Mouse (Mus musculus): ENCODE measurements around the gene Akap17b. TPM values are rescaled to one million over a fixed set of nuclear protein-coding genes. Genes with fewer than 3 reads are reported as not detected.
"Not testable (repeated sequence)": the region's sequence is repeated elsewhere in the genome, so short reads cannot be mapped to it uniquely, and the experiment has no call there.

The Akap17b gene
- 1 to 10 TPM in 1 of 2 experiments, under 1 TPM in 1; 0.89 to 1.1 TPM for polyA plus RNA-seq (2017; shearing (Covaris generic))

DNA sequence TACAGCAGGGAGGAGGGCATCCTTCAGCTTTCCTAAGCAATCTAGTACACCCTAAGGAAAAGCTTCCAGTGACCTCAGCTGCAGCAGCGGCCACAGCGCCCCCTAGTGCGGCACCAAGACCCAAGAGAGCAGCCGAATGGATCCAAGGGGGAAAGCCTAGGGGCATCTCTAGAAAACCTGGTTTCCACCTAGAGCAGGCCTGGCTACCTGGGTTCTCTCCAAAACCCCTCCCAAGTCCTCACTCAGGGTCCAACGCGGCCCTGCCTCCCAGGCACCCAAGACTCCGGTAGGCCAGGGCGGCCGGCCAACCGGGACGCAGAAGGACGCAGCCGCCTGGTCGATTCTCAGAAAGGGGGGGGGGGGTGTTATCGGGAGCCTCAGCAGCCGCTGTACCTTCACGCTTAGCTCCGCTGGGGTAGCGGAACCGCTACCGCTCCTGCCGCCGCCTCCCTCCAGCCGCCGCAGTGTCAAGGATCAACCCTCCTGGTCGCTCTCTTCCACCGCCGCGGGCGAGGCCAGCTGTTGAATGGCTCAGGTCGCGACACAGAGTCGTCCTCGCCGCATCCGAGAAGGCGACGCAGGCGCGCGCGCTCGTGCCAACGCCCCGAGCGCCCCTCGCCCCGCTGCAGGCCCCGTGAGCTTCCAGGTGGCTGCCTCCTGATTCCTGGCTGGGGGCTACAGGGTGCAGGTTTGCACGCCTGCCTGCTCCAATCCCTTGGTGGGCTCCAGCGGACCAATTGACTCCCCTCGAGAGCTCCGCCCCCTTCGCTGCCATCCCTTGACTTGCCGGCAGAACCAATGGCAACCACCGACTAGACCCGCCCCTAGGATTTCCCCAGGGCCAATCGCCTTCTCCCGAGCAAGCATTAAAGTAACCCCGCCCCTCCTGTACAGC, at the start of gene Akap17b:
Gene Akap17b (minus strand): TSS at position 739 of the 895 bp plus-strand sequence.
- ATAC-seq: peak; percentile 98

DNA sequence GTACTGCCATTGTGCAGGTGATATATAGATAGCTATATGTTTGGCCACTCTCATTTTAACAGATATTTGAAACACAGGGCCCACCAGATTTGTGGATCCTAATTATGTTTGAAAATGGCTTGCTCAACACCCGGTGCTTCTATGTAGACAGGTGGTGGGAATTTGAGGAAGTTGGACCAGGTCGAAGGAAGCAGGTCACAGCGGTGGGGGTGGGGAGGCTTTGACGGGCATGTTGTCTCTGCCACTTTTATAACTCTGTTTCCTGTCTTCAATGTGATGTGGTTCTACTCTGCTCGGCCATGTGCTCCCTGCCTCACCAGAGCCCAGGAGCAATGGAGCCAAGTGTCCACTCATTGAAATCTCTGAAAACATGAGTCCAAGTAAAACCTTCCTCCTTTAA, 46.2 kb upstream of the Akap17b start:
- no peak for ATAC-seq

DNA sequence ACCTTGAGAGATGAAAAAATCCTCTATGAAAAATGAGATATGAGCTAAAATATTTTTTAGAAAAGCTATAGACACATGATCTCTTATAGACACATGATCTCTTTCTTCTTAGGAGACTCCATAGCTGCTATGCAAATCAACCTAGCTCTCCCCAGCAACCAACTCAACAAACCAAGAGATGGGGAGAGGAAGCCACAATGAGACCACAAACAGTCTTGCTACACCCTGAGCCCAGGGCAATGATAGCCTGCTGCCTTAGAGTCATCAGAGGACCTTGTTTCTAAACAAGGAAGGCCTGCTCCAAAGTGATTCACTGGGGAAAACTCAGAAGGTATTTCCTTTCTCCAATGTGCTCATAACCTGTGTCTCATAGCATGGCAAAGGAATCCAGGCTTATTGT, 44.5 kb upstream of the Akap17b start:
- no peak for ATAC-seq

DNA sequence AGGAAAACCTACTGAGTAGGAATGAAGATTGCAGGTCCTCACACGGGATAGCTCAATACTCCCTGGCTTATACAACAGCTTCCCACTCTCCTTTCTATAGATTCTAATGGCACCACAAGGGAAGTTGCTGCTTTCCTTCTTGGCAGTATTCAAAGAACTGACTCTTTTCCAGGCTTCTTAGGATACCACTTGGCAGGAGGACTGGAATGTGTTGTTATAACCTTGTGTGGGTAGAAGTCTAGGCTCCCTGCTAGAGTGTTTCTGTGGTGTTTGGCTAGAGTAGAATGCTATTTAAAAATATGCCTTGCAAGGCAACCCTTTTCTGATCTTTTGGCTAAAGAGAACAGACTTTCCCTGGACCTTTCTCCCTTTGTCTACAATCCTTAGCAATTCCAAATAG, 31.6 kb upstream of the Akap17b start:
- ATAC-seq: no peak

DNA sequence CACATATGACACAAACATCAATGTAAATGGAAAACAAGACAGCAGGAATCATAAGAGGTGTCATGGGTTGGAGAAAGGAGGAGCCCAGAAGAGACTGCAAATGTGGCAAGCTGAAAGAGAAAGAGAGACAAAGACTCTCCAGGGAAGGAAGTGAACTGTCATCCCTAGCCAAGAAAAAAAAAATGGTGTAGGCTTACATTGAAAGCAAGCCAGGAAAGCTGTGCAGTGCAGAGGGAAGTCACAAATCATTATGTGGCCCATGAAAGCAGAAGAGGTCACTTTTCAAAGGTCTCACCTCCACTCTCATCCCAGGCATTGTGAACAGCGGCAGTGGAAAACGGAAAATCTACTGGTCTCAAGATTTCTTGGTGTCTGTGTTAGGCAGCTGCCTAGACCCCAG, 27.5 kb upstream of the Akap17b start:
- ATAC-seq: no peak

DNA sequence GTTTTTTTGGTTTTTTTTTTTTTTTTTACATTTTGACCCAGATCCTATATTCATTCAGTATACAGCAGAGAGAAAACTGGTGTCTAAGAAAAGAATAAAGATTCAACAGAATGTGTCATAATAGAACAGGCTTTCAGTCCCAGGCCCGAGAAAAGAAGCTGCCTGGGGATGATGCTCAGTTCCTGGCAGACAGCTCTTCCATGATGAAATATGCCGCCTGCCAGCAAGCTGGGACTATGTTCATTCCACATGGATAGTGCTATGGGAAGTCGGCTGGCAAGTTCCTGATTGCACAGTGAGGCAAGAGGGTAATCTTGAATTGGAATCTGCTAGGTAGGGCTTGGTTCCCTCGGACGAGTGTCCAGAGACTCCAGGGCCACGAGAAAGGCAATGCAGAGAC, 5.1 kb downstream of the Akap17b start:
- ATAC-seq: no peak

DNA sequence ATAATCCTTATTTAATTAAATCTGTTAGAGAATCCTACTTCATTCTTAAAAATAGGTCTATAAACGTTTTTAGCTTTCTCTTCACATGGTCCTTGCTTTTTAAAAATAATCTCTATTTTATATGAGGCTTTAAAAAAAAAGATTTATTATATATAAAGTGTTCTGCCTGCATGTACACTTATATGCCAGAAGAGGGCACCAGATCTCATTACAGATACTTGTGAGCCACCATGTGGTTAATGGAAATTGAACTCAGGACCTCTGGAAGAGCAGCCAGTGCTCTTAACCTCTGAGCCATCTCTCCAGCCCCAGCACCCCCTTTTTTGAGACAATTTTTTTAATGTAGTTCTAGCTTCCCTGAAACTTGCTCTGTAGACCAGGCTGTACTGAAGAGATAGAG, 14.4 kb downstream of the Akap17b start:
- ATAC-seq: peak; percentile 63

DNA sequence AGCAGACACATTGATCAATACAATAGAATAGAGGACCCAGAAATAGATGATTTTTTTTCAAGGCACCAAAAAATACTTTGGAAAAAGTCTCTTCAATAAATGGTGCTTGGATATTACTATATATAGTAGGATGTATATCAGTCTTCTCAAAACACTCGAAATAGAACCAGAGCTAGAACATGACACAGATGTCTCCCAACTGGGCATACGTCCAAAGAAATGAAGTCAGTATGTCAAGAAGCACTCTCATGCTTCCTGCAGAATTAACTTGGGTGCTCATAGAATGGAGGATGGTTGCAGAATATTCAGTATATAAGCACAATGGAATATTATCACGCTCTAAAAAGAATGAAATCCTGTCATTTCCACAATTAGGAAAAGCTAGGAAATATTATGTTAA, 17.1 kb downstream of the Akap17b start:
- ATAC-seq: no peak

DNA sequence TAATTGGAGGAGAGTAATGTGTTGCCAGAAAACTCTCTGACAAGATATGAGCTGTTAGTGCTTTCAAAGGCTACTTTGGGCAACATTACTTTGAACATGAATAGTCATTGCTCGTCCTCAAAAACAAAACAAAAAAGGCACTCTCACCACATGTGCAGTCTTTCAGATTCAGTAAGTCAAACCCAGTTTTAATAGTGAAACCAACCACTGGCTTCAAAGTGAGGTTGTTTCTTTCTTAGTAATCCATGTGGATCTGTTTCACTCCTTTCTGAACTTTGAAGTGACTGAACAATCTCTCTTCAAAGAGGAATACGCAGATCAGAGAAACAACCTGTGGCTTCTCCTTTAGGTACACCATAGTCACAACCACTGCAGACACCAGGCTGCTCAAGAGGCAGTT, 36.1 kb downstream of the Akap17b start:
- peak; percentile 39 for ATAC-seq

DNA sequence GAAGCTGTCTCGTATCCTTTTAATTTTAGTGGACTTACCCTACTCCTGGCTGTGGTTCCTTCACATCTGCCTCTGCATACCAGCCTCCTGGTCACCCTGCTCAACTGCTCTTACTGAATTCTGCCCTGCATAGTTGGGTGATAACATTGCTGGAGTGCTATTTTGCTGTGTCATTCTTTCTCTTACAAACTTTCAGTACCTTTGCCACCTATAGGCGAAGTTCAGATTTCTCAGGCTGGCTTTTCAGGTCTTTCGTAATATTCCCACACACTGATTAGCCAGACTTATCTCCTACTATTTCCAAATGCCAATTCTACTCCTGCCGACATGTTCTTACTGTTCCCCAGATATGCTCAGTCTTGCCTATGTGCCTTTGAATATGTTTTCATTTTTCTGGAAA, 41.2 kb downstream of the Akap17b start:
- ATAC-seq: no peak

DNA sequence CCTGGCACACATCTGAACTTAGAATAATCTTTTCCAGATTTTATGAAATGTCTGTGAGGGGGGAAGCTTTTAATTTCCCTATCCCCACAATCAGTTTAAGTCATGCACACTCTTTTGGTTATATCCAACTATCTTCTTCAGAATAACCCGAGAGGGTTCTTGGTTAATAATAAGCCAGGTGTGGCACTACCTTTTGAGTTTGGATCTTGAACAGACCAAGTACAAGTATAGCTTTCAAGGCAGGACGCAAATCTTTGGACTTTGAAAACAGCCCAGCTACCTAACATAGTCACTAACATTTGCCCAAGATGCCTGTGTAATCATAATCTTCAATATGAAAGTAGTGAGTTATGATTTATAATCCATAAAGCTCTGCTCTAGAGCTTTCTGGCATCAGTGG, 42.3 kb downstream of the Akap17b start:
- no peak for ATAC-seq

DNA sequence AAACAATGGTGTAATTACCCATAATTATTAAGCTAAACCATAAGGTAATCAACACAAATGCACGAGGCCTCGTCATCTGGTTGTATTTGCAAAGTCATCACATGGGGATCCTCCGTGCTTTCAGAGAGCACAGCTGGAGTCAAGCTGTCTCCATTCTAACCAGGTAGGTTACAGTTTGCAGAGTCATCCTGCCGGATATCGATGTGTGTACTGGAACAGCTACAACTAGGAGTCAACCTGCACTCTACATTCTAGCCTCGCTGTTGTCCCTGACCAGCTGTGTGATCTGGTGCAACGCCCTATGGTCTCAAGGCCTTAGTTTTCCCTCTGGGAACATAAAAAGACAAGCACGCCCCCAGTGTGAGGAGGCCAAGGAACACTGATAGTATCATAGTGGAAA, 45.1 kb downstream of the Akap17b start:
- ATAC-seq: no peak

DNA sequence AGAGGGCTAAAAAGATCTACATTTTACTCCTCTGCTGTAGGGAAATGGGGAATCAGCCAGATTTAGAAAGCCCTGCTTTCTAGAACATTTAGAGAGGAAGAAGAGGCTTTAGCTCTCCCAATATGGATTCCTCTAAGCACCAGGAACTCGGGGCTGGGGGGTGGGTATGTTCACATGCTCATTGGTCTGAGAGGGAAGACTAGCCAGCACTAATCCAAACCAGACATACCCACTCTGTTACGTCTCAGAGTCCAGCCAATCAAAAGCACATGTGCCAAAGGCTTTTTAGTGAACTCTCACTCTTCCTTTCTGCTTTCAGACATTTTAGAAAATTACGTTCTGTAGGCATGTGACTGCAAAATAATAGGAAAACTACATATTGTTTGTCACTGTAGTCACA, 45.5 kb downstream of the Akap17b start:
- ATAC-seq: no peak

DNA sequence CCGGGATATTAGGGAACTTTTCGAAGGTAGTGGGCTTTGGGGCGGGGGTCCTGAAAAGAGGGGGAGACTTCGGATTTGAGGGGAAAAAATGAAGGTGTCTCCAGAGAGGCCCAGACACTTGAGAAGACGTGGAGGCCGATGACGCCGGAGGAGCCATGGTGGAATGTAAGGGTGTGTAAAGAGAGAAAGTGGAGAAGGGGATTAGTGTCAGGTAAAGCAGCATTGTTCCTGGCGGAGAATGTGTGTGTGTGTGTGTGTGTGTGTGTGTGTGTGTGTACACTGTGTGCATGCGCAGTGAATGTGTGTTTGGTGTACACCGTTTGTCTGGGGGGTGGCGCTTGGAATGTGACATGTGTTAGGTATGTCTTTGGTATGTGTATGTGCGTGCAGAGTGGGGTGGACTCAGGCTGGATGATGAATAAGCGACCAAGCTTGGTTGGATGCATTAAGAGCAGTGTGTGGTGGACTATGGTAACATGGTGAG, 46.3 kb downstream of the Akap17b start:
- ATAC-seq: peak; percentile 7

DNA sequence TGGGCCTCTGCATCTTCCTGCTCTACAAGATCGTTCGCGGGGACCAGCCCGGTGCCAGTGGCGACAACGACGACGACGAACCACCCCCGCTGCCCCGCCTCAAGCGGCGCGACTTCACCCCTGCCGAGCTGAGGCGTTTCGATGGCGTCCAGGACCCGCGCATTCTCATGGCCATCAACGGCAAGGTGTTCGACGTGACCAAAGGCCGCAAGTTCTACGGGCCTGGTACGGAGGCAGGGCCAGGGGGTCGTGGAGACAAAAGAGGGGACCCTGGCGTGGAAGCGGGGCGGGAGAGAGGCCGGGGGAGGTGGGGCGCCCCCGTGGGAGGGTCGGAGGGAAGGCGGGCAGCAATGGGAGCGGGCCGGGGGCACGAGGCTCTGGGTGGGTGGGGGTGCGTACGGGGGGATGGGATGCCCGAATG, 46.8 kb downstream of the Akap17b start:
- peak; percentile 42 for ATAC-seq

DNA sequence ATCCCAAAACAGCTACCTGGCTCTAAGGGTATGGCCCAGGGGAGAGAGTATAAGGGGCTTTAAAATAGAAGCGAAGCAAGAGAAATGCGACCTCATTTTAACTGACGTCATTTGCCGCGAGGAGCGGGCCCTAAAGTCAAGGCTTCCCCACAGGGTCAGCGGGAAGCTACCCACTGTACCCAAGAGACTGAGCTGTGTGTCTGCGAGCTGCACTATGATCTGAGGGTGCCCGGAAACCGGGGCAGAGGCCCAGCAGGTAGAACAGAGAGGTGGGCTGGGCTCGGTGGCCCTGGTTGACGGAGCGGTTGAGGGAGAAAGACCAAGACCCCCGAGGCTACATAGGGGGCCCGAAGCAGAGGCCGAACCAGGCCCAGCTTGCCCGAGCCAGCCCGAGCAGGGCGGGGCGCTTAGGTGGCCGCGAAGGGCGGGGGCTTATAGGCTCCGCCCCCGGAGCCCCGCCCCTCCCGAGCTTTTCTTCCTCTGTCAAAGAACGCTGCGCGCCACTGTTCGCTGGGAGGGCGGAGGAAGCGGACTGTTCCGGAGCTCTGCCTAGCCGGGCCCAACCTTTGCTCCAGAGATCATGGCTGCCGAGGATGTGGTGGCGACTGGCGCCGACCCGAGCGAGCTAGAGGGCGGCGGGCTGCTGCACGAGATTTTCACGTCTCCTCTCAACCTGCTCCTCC, 47.3 kb downstream of the Akap17b start, which contains the start of gene Pgrmc1:
Gene Pgrmc1 (plus strand): TSS at position 500 of the 683 bp plus-strand sequence.
- peak; percentile 91 for ATAC-seq

DNA sequence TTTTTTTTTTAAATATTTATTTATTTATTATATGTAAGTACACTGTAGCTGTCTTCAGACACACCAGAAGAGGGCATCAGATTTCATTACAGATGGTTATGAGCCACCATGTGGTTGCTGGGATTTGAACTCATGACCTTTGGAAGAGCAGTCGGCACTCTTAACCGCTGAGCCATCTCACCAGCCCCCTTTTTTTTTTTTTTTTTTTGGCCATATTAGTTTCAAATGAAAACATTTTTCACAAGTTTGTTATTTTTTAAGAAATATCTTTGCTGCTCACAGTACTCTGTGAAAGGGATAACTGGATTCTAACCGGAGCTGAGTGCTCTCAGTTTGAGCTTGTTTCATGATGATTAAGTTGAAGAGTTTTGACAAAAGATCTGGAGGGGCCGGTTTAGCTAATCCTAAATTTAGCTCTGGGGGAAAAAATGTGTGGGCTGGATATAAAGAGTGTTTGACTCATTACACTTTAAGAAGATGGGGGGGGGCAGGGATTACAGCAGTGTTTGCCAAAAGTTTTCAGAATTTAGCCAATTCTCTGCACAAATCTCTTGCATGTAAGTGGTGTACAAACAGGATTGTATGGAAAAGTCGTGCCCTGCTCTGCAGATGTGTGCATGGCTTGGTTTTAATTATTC, 48.6 kb downstream of the Akap17b start:
- not testable (repeated sequence) for ATAC-seq

DNA sequence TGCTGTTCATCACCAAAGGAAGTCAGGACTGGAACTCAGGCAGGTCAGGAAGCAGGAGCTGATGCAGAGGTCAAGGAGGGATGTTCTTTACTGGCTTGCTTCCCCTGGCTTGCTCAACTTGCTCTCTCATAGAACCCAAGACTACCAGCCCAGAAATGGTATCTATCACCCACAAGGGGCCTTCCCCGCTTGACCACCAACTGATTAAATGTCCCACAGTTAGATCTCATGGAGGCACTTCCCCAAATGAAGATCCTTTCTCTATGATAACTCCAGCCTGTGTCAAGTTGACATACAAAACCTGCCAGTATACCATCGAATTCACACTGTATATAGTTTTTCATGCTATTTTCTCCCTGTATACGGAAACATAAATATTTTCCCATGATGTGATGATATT, 49.9 kb downstream of the Akap17b start:
- no peak for ATAC-seq

DNA sequence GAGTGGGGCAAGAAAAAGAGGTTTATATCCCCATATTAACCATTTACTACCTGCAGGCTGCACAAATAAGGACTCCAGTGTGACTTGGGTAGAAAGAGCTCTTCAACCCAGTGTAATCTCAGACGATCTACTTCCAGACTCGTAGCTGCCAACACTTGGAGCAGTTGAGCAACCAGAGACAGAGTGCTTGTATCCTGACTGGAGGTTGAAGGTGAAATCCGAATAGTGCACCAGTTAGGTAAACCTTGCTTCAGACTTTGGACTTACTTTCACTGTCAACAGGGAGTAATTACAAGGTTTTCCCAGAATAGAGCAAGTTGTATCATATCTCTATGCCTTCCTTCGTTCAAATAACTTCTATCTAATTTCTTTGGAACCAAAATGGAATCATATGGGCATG, 53.7 kb downstream of the Akap17b start:
- no peak for ATAC-seq

DNA sequence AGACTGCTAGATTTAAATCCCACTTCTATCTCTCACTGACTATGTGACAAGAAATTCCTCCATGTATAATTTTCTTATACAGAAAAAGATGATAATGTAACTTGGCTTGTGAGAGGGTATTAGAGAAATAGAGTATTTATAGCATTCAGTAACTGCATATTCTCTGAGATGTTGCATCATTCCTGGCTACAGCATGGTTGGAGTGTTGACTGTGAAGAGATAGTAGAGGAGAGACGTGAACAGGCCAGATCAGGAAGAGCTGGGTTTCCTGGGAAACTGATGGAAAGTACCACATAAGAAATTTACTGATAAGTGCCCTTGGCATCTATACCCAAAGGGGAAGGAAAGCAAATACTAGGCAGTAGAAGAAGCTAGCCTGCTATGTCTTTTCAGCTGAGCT, 54.1 kb downstream of the Akap17b start:
- no peak for ATAC-seq

DNA sequence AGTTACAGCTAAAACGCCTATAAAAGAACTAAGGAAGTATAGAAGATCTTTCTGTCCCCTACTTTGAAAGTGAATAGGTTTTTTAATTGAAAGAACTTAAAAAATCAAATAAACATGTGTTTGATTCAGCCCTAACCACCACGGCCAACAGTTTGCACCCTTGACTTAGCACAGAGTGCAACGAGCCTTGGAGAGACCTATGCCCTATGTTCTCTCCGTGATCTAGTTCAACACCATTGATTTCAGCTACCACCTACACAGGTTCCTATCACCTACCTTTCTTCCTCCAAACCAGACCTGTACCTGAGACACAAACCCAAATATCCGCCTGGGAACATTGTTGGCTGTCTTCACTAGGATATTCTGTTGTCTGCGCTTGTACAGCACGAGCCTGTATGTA, 54.9 kb downstream of the Akap17b start:
- no peak for ATAC-seq

DNA sequence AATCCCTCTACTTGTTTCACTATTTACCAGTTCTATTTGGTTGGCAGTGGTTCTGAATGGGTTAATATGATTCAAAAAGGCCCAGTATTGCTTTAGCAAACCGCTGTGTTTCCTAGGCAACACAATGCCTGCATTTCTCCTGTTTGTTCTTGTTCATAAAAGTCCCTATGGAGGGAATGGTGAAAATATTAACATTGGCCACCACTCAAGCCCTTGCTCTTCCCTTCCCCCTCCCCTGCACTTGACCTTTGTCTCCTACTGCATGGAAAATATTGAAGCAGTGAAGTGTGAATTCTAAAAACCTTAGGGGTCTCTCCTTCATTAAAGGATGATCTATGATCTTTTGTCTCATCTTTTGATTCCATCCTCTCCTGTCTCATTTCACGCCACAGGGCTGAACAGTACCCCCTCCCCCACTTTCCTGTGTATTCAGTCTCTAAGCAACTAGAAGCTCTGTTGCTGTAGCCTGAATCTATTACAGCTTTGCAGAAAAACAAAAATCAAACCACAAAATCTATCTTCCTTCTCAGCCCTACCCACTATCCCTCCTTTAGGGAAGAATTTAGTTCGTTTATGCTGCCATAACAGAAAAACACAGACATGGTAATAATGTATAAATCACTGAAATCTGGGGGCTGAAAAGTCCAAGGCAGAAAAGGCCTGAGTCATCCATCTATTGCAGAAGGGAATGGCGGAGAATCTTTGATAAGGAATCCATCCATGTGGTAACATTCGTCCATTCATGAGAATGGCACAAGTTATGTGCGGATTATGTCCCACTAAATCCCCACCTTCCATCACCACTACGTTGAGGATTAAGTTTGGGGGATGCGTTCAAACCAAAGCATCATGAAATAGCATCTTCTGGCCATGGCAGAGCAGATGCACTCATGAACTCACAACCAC, 57.6 kb downstream of the Akap17b start:
- no peak for ATAC-seq

Measured in CD4-positive, CD25-positive, alpha-beta regulatory T cell, adult 4 months (primary cell).